Mouse (Mus musculus): Measurements from ENCODE around the gene Clstn1. TPM values are rescaled to one million over a fixed set of nuclear protein-coding genes. Genes with fewer than 3 reads are reported as not detected.

The Clstn1 gene
- polyA plus RNA-seq, 1 experiment from 2014 or later, result 164 TPM

DNA sequence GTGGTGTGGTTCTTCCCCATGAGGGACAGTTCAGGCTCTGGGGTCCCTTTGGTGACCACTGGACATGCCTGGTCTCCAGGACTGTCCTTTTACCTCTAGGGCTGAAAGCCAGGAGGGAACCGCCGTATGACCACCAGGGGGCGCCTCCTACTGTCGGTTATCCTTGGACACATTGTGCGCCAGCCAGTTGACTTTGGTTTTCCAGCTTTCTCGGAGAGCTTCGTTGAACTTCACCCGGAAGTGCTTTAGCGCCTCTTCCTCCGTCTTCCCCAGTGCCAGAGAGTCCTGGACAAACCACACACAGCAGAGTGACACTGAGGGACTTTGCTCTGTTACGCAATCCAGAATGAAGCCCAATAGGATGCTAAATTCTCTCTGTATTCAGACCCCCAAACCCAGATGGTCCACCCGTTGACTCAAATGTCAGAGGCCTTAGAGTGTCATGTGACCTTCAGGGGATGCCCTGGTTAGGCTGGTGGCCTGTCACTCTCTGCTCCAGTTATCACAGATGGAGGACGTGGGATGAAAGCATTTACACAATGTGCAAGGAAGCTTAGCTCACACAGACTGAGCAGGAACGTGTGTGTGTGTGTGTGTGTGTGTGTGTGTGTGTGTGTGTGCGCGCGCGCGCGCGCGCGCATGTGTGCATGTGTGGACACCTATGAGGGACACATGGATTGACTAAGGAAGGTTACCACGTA, 64.4 kb downstream of the Clstn1 start:
- H3K36me3 ChIP-seq (replicated peaks), result peaks cover 52% of the 10 kb centered on the region
- no peak overlapping the region for H3K9ac ChIP-seq
- H3K27ac ChIP-seq, result no peak overlapping the region
- no peak overlapping the region for H3K4me2 ChIP-seq
- no peaks in the 10 kb centered on the region for H3K4me1 ChIP-seq
- no peak overlapping the region for H3K4me3 ChIP-seq
- WGBS, result 71% methylated on average over 24 of the region's 24 CpGs
- 0 out of 2 replicates have a peak, but pooled peaks have one; percentile 43 for ATAC-seq (replicated peaks)
- H3K9me3 ChIP-seq, result no peaks in the 10 kb centered on the region
- no peaks in the 10 kb centered on the region for H3K27me3 ChIP-seq (replicated peaks)

DNA sequence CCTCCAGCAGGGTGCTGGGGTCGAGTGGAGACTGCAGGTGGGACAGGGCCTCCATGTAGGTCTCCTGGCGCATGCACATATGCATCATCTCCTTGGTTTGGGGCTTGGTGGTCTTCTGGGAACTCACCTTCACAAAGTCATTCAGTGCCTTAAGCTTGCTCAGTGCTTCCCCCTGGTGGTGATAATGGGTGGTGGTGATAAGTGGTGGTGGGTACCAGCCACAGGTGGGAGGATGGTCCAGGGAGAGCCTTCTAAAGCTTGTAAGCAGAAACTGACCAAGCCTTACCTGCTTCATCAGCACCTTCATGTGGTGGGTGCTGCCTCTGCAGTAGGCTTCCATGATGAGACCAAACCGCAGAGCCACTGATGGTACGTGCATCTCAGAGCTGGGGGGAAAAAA, 68.0 kb downstream of the Clstn1 start:
- H3K4me3 ChIP-seq, result no peak overlapping the region
- no peaks in the 10 kb centered on the region for H3K27me3 ChIP-seq (replicated peaks)
- H3K4me1 ChIP-seq, result no peaks in the 10 kb centered on the region
- no peak overlapping the region for H3K27ac ChIP-seq
- H3K9me3 ChIP-seq, result no peaks in the 10 kb centered on the region
- ATAC-seq (replicated peaks), result no peak
- peaks cover 42% of the 10 kb centered on the region for H3K36me3 ChIP-seq (replicated peaks)
- 92% methylated on average over 4 of the region's 4 CpGs for WGBS
- H3K9ac ChIP-seq, result no peak overlapping the region
- H3K4me2 ChIP-seq, result no peak overlapping the region

DNA sequence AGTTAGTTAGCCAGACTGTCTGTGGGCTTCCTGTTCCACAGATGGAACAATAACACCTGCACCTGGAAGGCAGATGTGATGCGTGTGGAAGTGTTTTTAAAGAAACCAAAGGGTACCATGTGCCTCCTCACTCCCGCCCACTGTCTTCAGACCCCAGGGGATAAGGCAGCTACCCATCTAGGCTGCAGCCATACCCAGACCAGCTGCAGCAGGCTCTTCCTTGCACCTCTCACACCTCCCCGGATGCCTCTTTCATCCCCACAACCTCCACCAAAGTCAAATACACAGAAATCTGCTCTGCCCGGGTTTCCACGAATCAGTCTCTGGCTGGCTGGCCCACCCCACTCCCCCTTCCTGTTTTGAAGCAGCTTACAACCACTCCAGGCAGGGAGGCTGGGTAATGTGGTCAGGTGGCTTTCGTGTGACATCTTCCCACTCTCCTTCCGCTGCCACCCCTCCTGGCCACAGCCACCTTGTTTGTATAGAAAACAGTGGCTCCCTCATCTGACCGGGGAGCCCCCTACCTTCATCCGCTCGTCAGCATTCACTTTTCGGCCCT, 71.7 kb downstream of the Clstn1 start:
- no peaks in the 10 kb centered on the region for H3K27me3 ChIP-seq (replicated peaks)
- no peak overlapping the region for H3K27ac ChIP-seq
- ATAC-seq (replicated peaks), result no peak
- H3K9ac ChIP-seq, result no peak overlapping the region
- H3K4me3 ChIP-seq, result no peak overlapping the region
- peaks cover 43% of the 10 kb centered on the region; the same call in 1 of the 2 replicates for H3K36me3 ChIP-seq (replicated peaks)
- no peaks in the 10 kb centered on the region for H3K9me3 ChIP-seq
- H3K4me2 ChIP-seq, result no peak overlapping the region
- no peaks in the 10 kb centered on the region for H3K4me1 ChIP-seq
- WGBS, result 84% methylated on average over 11 of the region's 11 CpGs

- 74% methylated on average over 25 of the region's 25 CpGs for WGBS
- Histone ChIP-seq H3K36me3 (replicated peaks) (peaks cover 28% of the 10 kb centered on the region; the same call in 1 of the 2 replicates), H3K27ac (no peak overlapping the region), H3K4me2 (no peak overlapping the region), H3K9ac (no peak overlapping the region), H3K4me1 (no peaks in the 10 kb centered on the region), H3K27me3 (replicated peaks) (no peaks in the 10 kb centered on the region), H3K9me3 (no peaks in the 10 kb centered on the region), H3K4me3 (no peak overlapping the region)
- no peak for ATAC-seq (replicated peaks)
These were observed 73.3 kb downstream of the Clstn1 start for GRCm38 (mm10) chr4:149659495-149660116.

- 90% methylated on average over 7 of the region's 7 CpGs for WGBS
- Histone ChIP-seq H3K9me3 (no peaks in the 10 kb centered on the region), H3K27me3 (replicated peaks) (no peaks in the 10 kb centered on the region), H3K27ac (no peak overlapping the region), H3K36me3 (replicated peaks) (peaks cover 20% of the 10 kb centered on the region; the same call in 1 of the 2 replicates), H3K9ac (no peak overlapping the region), H3K4me3 (no peak overlapping the region), H3K4me1 (no peaks in the 10 kb centered on the region), H3K4me2 (no peak overlapping the region)
- no peak for ATAC-seq (replicated peaks)
These were observed 74.3 kb downstream of the Clstn1 start for GRCm38 (mm10) chr4:149660598-149660997.

- H3K4me1 ChIP-seq, result no peaks in the 10 kb centered on the region
- 90% methylated on average over 14 of the region's 14 CpGs for WGBS
- no peak overlapping the region for H3K27ac ChIP-seq
- peaks cover 12% of the 10 kb centered on the region; the same call in 1 of the 2 replicates for H3K36me3 ChIP-seq (replicated peaks)
- H3K4me2 ChIP-seq, result no peak overlapping the region
- H3K9ac ChIP-seq, result no peak overlapping the region
- no peaks in the 10 kb centered on the region for H3K9me3 ChIP-seq
- no peaks in the 10 kb centered on the region for H3K27me3 ChIP-seq (replicated peaks)
- no peak overlapping the region for H3K4me3 ChIP-seq
- no peak for ATAC-seq (replicated peaks)
These were observed 75.8 kb downstream of the Clstn1 start for GRCm38 (mm10) chr4:149661967-149662589.

GRCm38 (mm10) chr4:149663849-149664503, 77.7 kb downstream of the Clstn1 start:
- Histone ChIP-seq H3K36me3 (replicated peaks) (peaks cover 12% of the 10 kb centered on the region; the same call in 1 of the 2 replicates), H3K9ac (no peak overlapping the region), H3K4me2 (no peak overlapping the region), H3K9me3 (no peaks in the 10 kb centered on the region), H3K4me3 (no peak overlapping the region), H3K27ac (no peak overlapping the region), H3K27me3 (replicated peaks) (no peaks in the 10 kb centered on the region), H3K4me1 (no peaks in the 10 kb centered on the region)
- no peak for ATAC-seq (replicated peaks)
- WGBS, result 85% methylated on average over 7 of the region's 7 CpGs

DNA sequence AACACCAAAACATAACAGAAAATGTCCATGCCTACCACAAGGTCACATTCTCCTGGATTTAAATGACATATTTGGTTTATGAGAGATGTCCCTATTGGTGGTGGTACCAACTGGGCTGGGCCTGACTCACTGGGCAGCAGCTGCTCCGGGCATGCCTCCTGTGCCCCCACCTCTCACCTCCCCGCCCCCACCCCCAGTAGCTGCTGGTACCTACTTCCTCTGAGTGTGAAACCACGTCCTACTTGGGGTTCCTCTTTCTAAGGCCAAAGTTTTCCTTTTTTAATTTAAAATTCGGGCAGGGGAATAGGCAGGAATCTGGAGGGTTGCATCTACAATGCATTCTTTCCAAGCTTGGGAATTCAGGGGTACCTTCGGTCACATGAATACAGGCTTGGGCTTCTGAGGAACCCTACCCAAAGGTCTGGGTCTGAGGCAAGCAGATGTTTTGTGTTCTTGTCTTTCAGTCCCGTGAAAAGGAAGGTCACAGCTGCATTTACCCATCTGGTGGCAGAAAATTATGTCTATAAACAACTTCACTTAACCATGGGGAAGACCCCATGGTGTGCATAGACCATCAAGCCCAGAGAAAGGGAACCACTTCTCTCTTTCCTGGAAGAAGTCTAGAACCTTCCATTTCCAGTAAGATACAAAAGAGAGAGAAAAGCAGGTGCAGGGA, 78.9 kb downstream of the Clstn1 start:
- H3K4me1 ChIP-seq, result no peaks in the 10 kb centered on the region
- H3K4me2 ChIP-seq, result no peak overlapping the region
- no peaks in the 10 kb centered on the region for H3K27me3 ChIP-seq (replicated peaks)
- H3K27ac ChIP-seq, result no peak overlapping the region
- no peaks in the 10 kb centered on the region for H3K9me3 ChIP-seq
- H3K36me3 ChIP-seq (replicated peaks), result peaks cover 5% of the 10 kb centered on the region; the same call in 1 of the 2 replicates
- no peak overlapping the region for H3K9ac ChIP-seq
- ATAC-seq (replicated peaks), result no peak
- 86% methylated on average over 6 of the region's 6 CpGs for WGBS
- no peak overlapping the region for H3K4me3 ChIP-seq

DNA sequence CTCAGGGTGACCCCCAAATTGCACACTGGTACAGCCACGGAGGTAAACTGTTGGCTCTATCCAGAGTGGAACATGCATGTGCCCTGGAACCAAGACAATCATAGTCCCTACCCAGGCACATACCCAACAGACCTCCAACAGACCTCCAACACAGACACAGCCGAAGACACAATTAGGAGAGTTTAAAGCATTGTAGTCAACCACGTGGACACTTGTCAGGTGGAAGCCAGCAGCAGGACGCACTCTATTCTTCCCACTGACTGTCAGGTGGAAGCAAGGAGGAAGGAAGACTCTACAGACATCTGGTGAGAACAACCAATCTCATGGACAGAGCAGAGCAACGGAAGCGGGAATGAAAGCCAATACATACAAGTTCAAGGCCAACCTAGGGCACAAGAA, 79.4 kb downstream of the Clstn1 start:
- no peak for ATAC-seq (replicated peaks)
- WGBS, result 91% methylated on average over 6 of the region's 6 CpGs
- Histone ChIP-seq H3K4me1 (no peaks in the 10 kb centered on the region), H3K36me3 (replicated peaks) (peaks cover 5% of the 10 kb centered on the region; the same call in 1 of the 2 replicates), H3K9me3 (no peaks in the 10 kb centered on the region), H3K27me3 (replicated peaks) (no peaks in the 10 kb centered on the region), H3K27ac (no peak overlapping the region), H3K4me2 (no peak overlapping the region), H3K4me3 (no peak overlapping the region), H3K9ac (no peak overlapping the region)

DNA sequence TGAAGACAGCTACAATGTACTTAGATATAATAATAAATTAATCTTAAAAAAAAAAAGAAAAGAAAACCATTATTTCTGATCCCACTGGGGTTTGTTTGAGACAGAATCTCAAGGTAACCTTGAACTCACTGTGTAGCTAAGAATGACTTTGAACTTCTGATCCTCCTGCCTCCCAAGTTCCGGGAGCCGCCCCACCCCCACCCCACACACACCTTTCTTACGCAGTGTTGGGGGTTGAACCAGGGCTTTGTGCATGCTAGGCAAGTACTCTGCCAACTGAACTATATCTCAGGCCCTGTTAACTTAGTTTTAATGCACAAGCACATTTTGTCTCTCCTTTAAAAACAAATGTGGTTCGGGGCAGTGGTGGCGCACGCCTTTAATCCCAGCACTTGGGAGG, 84.9 kb downstream of the Clstn1 start:
- Histone ChIP-seq H3K9me3 (no peaks in the 10 kb centered on the region), H3K4me1 (peaks cover 14% of the 10 kb centered on the region; the same call in 1 of the 2 replicates), H3K4me3 (no peak overlapping the region), H3K4me2 (no peak overlapping the region), H3K36me3 (replicated peaks) (no peaks in the 10 kb centered on the region; the same call in 1 of the 2 replicates), H3K27me3 (replicated peaks) (no peaks in the 10 kb centered on the region), H3K9ac (no peak overlapping the region), H3K27ac (no peak overlapping the region)
- WGBS, result 95% methylated on average over 6 of the region's 6 CpGs
- no peak for ATAC-seq (replicated peaks)

GRCm38 (mm10) chr4:149672747-149673146, 86.5 kb downstream of the Clstn1 start:
- no peak for ATAC-seq (replicated peaks)
- Histone ChIP-seq H3K27ac (no peak overlapping the region), H3K4me3 (no peak overlapping the region), H3K9ac (no peak overlapping the region), H3K36me3 (replicated peaks) (no peaks in the 10 kb centered on the region; the same call in 1 of the 2 replicates), H3K4me1 (peaks cover 16% of the 10 kb centered on the region; the same call in 1 of the 2 replicates), H3K9me3 (no peaks in the 10 kb centered on the region), H3K4me2 (no peak overlapping the region), H3K27me3 (replicated peaks) (no peaks in the 10 kb centered on the region)
- 94% methylated on average over 5 of the region's 5 CpGs for WGBS
